Mouse (Mus musculus): ENCODE measurements around the gene C1qc. TPM values are rescaled to one million over a fixed set of nuclear protein-coding genes. Genes with fewer than 3 reads are reported as not detected.
A peak's percentile ranks its signal among the peaks of the same experiment; 100 is the strongest.

The C1qc gene
- total RNA-seq (2021) = 10 to 100 TPM; 36.9 to 41.6 TPM
- long read RNA-seq, experiment 1, transcript C1qc-201 (3 exons, 1,203 nt) = major isoform, 35 of 45 reads
- long read RNA-seq, experiment 1, partial matches to known transcripts = 1 of 45 reads
- long read RNA-seq, experiment 1, other reads (novel, unspliced or antisense) = 9 of 45 reads
- long read RNA-seq, experiment 2, transcript C1qc-201 (3 exons, 1,203 nt) = major isoform, 24 of 38 reads
- long read RNA-seq, experiment 2, partial matches to known transcripts = 1 of 38 reads
- long read RNA-seq, experiment 2, other reads (novel, unspliced or antisense) = 13 of 38 reads

- DNase-seq = peak; percentile 36 to 71
These were observed at the start of gene C1qc for GRCm38 (mm10) chr4:136892811-136893210. TSS of gene C1qc (minus strand) at chr4:136893065.

- DNase-seq = no peak
These were observed 45.1 kb upstream of the C1qc start for GRCm38 (mm10) chr4:136937935-136938334.

- DNase-seq = no peak
These were observed 44.5 kb upstream of the C1qc start for GRCm38 (mm10) chr4:136937344-136937743.

- DNase-seq = no peak
These were observed 42.1 kb upstream of the C1qc start for GRCm38 (mm10) chr4:136934746-136935613.

- DNase-seq = no peak
These were observed 37.6 kb upstream of the C1qc start for GRCm38 (mm10) chr4:136930474-136930873.

- DNase-seq = peak in 1 of 2 experiments; percentile 13
These were observed 36.1 kb upstream of the C1qc start for GRCm38 (mm10) chr4:136928928-136929327.

- no peak for DNase-seq
These were observed 32.9 kb upstream of the C1qc start for GRCm38 (mm10) chr4:136925804-136926203.

GRCm38 (mm10) chr4:136924529-136924928 is 31.7 kb upstream of the C1qc start:
- DNase-seq = peak; percentile 30 to 83

- no peak for DNase-seq
These were observed 26.7 kb upstream of the C1qc start for GRCm38 (mm10) chr4:136919526-136919925.

- no peak for DNase-seq
These were observed 26.0 kb upstream of the C1qc start for GRCm38 (mm10) chr4:136918834-136919233.

- DNase-seq = no peak
These were observed 24.3 kb upstream of the C1qc start for GRCm38 (mm10) chr4:136917165-136917524.

- no peak for DNase-seq
These were observed 23.7 kb upstream of the C1qc start for GRCm38 (mm10) chr4:136916359-136917164.

- no peak for DNase-seq
These were observed 20.0 kb upstream of the C1qc start for GRCm38 (mm10) chr4:136912841-136913240.

GRCm38 (mm10) chr4:136911804-136912203 is 18.9 kb upstream of the C1qc start:
- no peak for DNase-seq

GRCm38 (mm10) chr4:136911211-136911646 is 18.4 kb upstream of the C1qc start:
- no peak for DNase-seq

- DNase-seq = no peak
These were observed 14.9 kb upstream of the C1qc start for GRCm38 (mm10) chr4:136907809-136908208.

GRCm38 (mm10) chr4:136907033-136907432 is 14.2 kb upstream of the C1qc start:
- DNase-seq = peak in 1 of 2 experiments; percentile 59

- DNase-seq = no peak
These were observed 12.1 kb upstream of the C1qc start for GRCm38 (mm10) chr4:136904767-136905539.

GRCm38 (mm10) chr4:136899154-136899553 is 6.3 kb upstream of the C1qc start:
- no peak for DNase-seq

- peak; percentile 29 to 79 for DNase-seq
These were observed 5.8 kb upstream of the C1qc start, which contains the start of gene C1qa for GRCm38 (mm10) chr4:136898637-136899036. TSS of gene C1qa (minus strand) at chr4:136898803.

GRCm38 (mm10) chr4:136898084-136898598 is 5.3 kb upstream of the C1qc start:
- DNase-seq = no peak
